Mouse (Mus musculus) cortical plate, adult 2 months (tissue): ENCODE measurements at regions not wholly inside any gene's neighbourhood (a gene's known extent, or its start where the extent isn't known, plus 50 kb on each side); places are given as distances from the start of the nearest gene placed in this dataset.

Experiments used
- CTCF ChIP-seq: fragments of 200-500 bp; IDR thresholded peaks from 2 replicates; pipeline ENCODE4 v1.5.1; 2011; ENCODE audit warnings: mild to moderate bottlenecking, control low read depth, low read length; ENCODE audit not compliant: insufficient read depth; ENCODE audit errors: extremely low read depth
- POLR2A ChIP-seq: fragments of 200-500 bp; IDR thresholded peaks from 2 replicates; pipeline ENCODE4 v1.6.1; 2011; ENCODE audit warnings: mild to moderate bottlenecking, low read length, control low read depth; ENCODE audit not compliant: insufficient read depth; ENCODE audit errors: extremely low read depth

DNA sequence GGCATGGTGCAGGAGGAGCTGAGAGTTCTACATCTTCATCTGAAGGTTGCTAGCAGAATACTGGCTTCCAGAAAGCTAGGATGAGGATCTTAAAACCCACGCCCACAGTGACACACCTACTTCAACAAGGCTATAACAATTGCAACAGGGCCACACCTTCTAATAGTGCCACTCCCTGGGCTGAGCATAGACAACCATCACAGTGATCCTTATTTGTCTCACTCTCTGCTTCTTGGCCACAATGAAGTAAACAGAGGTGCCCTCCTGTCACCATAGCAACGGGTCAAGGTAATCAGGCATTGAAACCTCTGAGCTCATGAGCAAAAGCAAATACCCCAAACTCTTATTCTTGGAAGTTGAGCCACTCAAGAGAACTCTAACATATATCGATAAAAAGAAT, 82.3 kb upstream of the Mylip start:
- TF ChIP-seq POLR2A (no peak), CTCF (no peak)
